Comparison of ENCODE assay signal across 19 mouse cellular contexts in the genomic region with DNA sequence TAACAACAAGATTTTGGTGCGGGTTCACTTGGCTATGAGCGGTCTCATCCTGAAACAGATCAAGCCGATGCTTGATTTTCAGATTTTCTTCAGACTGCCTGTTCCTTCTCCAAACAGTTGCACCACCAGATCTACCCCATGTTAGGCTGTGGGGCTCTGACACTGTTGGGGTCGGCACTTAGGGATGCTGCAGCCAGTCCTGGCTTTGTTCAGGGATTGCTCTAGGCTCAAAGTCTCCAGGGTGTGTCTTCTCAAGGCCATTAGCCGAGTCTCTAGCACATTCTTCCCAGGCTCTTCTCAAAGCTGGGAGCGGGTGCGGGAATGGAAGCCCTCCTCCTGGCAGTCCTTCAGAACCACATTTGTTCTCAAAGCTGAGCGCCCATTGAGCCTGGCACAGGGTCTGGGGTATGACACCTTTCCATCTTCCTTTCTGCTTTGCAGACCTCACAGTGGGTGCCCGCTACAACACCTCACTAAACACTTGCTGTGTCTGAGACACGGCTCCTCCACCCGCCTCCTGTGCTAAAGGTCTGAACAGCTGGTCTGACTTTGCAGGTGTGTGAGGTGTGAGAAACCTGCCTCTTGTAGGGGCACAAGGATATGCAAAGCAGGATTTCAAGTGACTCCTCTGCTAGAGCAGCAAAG.
DNase-seq lines count a peak whose midpoint lies in the region; ATAC-seq lines count a peak whose summit lies in the region.
"Had no signal": no experiment of that assay in that cellular context is flagged by ENCODE, and none has a peak within 500 bp of the region (broad histone marks: within the 10 kb centered on the region; RNA-seq: fewer than 3 reads in every experiment).

No protein-coding gene starts in this region.

- H3K4me1 ChIP-seq in intestine, embryonic 14.5 days (replicated peaks; ENCODE audit: control insufficient read depth, insufficient read depth, low read length) = peaks cover 14% of the 10 kb centered on the region
- H3K4me1 ChIP-seq: forebrain, embryonic 13.5 days had no signal

- H3K9ac ChIP-seq in intestine, embryonic 14.5 days (ENCODE audit: low read length) = no peak overlapping the region
- H3K9ac ChIP-seq: forebrain, embryonic 13.5 days; forebrain, postnatal 0 days; hindbrain, embryonic 15.5 days had no signal

- peak; percentile 54; the same call in 1 of the 2 replicates for ATAC-seq in intestine, embryonic 14.5 days (replicated peaks; ENCODE audit: low FRiP score, low TSS enrichment, low read depth)
- ATAC-seq: forebrain, embryonic 13.5 days; forebrain, postnatal 0 days had no signal

- peaks cover 4% of the 10 kb centered on the region for H3K9me3 ChIP-seq in intestine, embryonic 14.5 days (ENCODE audit: control insufficient read depth, low read length)
- H3K9me3 ChIP-seq: hindbrain, embryonic 15.5 days had no signal

- no peak overlapping the region for H3K4me2 ChIP-seq in intestine, embryonic 14.5 days (ENCODE audit: low read length)
- H3K4me2 ChIP-seq: forebrain, embryonic 13.5 days; heart, embryonic 11.5 days; hindbrain, embryonic 15.5 days had no signal

- 72% methylated on average over 11 of the region's 11 CpGs for WGBS in intestine, embryonic 14.5 days

- no peaks in the 10 kb centered on the region for H3K27me3 ChIP-seq in intestine, embryonic 14.5 days (replicated peaks; ENCODE audit: control insufficient read depth, insufficient read depth, low read length)
- H3K27me3 ChIP-seq: forebrain, embryonic 13.5 days; hindbrain, embryonic 15.5 days had no signal

- H3K4me3 ChIP-seq in intestine, embryonic 14.5 days (ENCODE audit: low read depth, low read length) = no peak overlapping the region
- H3K4me3 ChIP-seq: embryonic facial prominence, embryonic 10.5 days; forebrain, embryonic 13.5 days; hindbrain, embryonic 10.5 days; hindbrain, embryonic 15.5 days had no signal

- DNase-seq in kidney, postnatal 10 days = peak; percentile 3
- DNase-seq in kidney, postnatal 14 days = no peak
- DNase-seq in testis, postnatal 10 days (ENCODE audit: low spot score) = peak; percentile 38
- DNase-seq in testis, postnatal 14 days (ENCODE audit: low spot score) = no peak
- no peak for DNase-seq in intestine, embryonic 14.5 days (ENCODE audit: low spot score)
- DNase-seq in adrenal gland, postnatal 4 days (ENCODE audit: low spot score in 2 of 2) = no peak
- no peak for DNase-seq in yolk sac, embryonic 10.5 days (ENCODE audit: low spot score)
- DNase-seq: adrenal gland, adult 2 months; adrenal gland, postnatal 25 days; B cell, adult 2 months; cerebellum, adult 2 months; cerebellum, postnatal 10 days; forebrain, postnatal 0 days; gastrocnemius, postnatal 14 days had no signal

- no peak overlapping the region for H3K27ac ChIP-seq in intestine, embryonic 14.5 days (ENCODE audit: low read depth)
- H3K27ac ChIP-seq: embryonic facial prominence, embryonic 10.5 days; forebrain, embryonic 13.5 days; hindbrain, embryonic 10.5 days; hindbrain, embryonic 15.5 days had no signal

- no peaks in the 10 kb centered on the region for H3K36me3 ChIP-seq in intestine, embryonic 14.5 days (ENCODE audit: control insufficient read depth, insufficient read depth, low read length)
- H3K36me3 ChIP-seq: embryonic facial prominence, embryonic 10.5 days; hindbrain, embryonic 10.5 days; hindbrain, embryonic 15.5 days had no signal

Comparison
In these comparisons a context has a peak if more than half of its experiments do, and no peak if none do; other contexts are left out.
1. DNase-seq: peak in kidney, postnatal 10 days (single experiment) and testis, postnatal 10 days (single experiment); none in kidney, postnatal 14 days (single experiment), testis, postnatal 14 days (single experiment), intestine, embryonic 14.5 days (single experiment), adrenal gland, postnatal 4 days (0 of 2) and yolk sac, embryonic 10.5 days (single experiment).